Mouse (Mus musculus) limb, embryonic 14.5 days (tissue): ENCODE measurements around the gene Slc22a7. TPM values are rescaled to one million over a fixed set of nuclear protein-coding genes. Genes with fewer than 3 reads are reported as not detected.

Source experiments
- ATAC-seq: fragments of 200-750 bp; cut with Nextera tagmentation; 2 replicates; pipeline ENCODE4 v1.8.0; 2017; ENCODE audit warnings: low read depth, moderate number of reproducible peaks, moderate TSS enrichment; ENCODE audit not compliant: low FRiP score
- DNase-seq: peaks from one replicate; pipeline ENCODE4 v3.0.0-alpha.2; 2015; ENCODE audit warnings: low spot score
- H3K27ac ChIP-seq: fragments of 300-500 bp; sonication (generic); replicated peaks from 2 replicates; pipeline ENCODE4 v1.5.1; 2014; ENCODE audit warnings: low read depth, mild to moderate bottlenecking, low read length, moderate library complexity, mixed read lengths
- H3K27me3 ChIP-seq: fragments of 300-500 bp; sonication (generic); 2 replicates; pipeline ENCODE4 v1.6.1; 2014; ENCODE audit warnings: low read length, mixed read lengths; ENCODE audit not compliant: control insufficient read depth, insufficient read depth
- H3K36me3 ChIP-seq: fragments of 300-500 bp; sonication (generic); 2 replicates; pipeline ENCODE4 v1.6.1; 2014; ENCODE audit warnings: mild to moderate bottlenecking, low read length, moderate library complexity, mixed read lengths; ENCODE audit not compliant: control insufficient read depth, insufficient read depth
- H3K4me1 ChIP-seq: fragments of 300-500 bp; sonication (generic); 2 replicates; pipeline ENCODE4 v1.6.1; 2014; ENCODE audit warnings: antibody characterized with exemption, low read length, mixed read lengths; ENCODE audit not compliant: control insufficient read depth, insufficient read depth
- H3K4me2 ChIP-seq: fragments of 300-500 bp; sonication (generic); replicated peaks from 2 replicates; pipeline ENCODE4 v1.6.1; 2014; ENCODE audit warnings: low read depth, mild to moderate bottlenecking, low read length, moderate library complexity; ENCODE audit not compliant: severe bottlenecking
- H3K4me3 ChIP-seq: fragments of 300-500 bp; sonication (generic); replicated peaks from 2 replicates; pipeline ENCODE4 v1.5.1; 2014; ENCODE audit warnings: low read length
- H3K9ac ChIP-seq: fragments of 300-500 bp; sonication (generic); 2 replicates; pipeline ENCODE4 v1.6.1; 2014; ENCODE audit warnings: mild to moderate bottlenecking, low read depth, low read length, moderate library complexity; ENCODE audit not compliant: severe bottlenecking
- H3K9me3 ChIP-seq: fragments of 300-500 bp; sonication (generic); 2 replicates; pipeline ENCODE4 v1.6.1; 2016; ENCODE audit warnings: low read length; ENCODE audit not compliant: control insufficient read depth
- POLR2A ChIP-seq: fragments of 200-500 bp; IDR thresholded peaks from 2 replicates; pipeline ENCODE4 v1.8.0; 2012; ENCODE audit warnings: inconsistent platforms, mild to moderate bottlenecking, moderate library complexity, borderline replicate concordance; ENCODE audit not compliant: insufficient read depth, insufficient read length; ENCODE audit errors: extremely low read depth
- WGBS: fragments of 180-500 bp; shearing (Covaris S2); extraction: QIAGEN DNeasy Blood & Tissue Kit; methylation state at CpG from one replicate; pipeline ENCODE4 v1.1.7; 2014; 5-methylcytosine and 5-hydroxymethylcytosine counted together
- polyA plus RNA-seq, 2 experiments: library from polyadenylated mRNA; depleted of rRNA in 1 of 2; stranded (reverse) in 1 of 2; unstranded in 1 of 2; fragments of >200 nt; fragmentation: Nextera tagmentation in 1 of 2; extraction: Ambion mirVana in 1 of 2; gene quantifications; 2 replicates each; pipeline versions ENCODE4 v1.2.1 to v1.2.3; 2012 to 2014

The Slc22a7 gene
- polyA plus RNA-seq, 2 experiments, result not detected

DNA sequence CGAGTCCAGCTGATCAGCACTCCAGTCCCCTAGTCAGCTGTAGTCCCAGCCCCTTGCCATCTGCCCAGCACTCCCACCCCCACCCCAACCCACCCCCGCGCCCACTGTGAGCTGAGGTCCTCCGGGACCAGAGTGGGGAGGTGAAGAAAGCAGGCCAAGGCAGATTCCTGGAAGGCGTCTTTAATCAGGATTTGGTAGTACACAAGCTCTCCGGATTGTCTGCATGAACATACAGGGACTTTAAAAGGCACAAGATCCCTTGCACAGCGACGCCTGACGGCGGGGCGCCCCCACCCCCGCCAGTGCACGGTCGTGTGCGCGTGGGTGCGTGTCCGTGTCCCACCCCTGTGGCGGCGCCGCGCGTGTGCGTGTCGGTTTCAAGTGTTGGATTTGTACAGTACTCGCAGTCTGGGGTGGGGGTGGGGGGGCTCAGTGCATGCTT, 15.7 kb upstream of the Slc22a7 start:
- ATAC-seq (peak; percentile 35; the same call in 1 of the 2 replicates), DNase-seq (no peak)
- peak overlapping the region; percentile 39 for H3K4me3 ChIP-seq
- peak overlapping the region; percentile 80 for H3K4me2 ChIP-seq
- no peaks in the 10 kb centered on the region for H3K36me3 ChIP-seq
- H3K9ac ChIP-seq, result no peak overlapping the region
- 1% methylated on average over 26 of the region's 26 CpGs for WGBS
- no peak for TF ChIP-seq POLR2A
- no peaks in the 10 kb centered on the region for H3K9me3 ChIP-seq
- H3K27ac ChIP-seq, result no peak overlapping the region
- H3K27me3 ChIP-seq, result peaks cover 52% of the 10 kb centered on the region
- H3K4me1 ChIP-seq, result peaks cover 8% of the 10 kb centered on the region

DNA sequence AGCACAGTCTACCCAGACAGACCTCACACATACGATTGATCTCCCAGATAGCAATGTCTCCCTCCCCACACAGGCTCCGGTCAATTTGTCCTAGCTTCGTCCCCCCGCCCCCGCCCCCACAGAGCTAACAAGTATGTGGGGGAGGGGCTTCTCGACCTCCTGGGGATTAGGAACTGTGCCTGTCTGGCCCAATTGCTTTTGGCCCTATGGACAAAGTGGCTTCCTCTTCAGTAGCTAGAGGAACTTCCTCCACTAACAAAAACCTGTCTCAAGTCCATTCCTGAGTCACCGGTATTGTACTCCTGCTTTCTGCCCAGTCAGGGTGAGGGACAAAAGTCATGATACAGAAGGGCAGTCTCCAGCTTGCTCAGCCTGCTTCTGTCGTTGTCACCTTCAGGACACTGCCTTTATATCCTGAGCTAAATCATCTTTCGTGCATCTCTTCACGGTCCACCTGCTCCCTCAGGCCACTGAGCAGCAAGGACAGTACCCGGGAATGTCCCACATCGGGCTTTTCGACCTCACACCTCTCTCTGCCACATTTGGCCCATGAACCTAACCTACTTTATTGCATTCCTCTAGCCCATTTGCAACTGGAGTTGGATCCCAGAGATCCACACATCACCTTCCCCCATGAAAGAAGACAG, 15.2 kb upstream of the Slc22a7 start:
- Histone ChIP-seq H3K9ac (no peak overlapping the region), H3K36me3 (no peaks in the 10 kb centered on the region), H3K4me2 (peak overlapping the region; percentile 80; the same call in 1 of the 2 replicates), H3K4me1 (peaks cover 8% of the 10 kb centered on the region), H3K9me3 (no peaks in the 10 kb centered on the region), H3K27me3 (peaks cover 47% of the 10 kb centered on the region), H3K27ac (no peak overlapping the region), H3K4me3 (no peak overlapping the region)
- TF ChIP-seq POLR2A, result no peak
- no peak for ATAC-seq
- 8% methylated on average over 13 of the region's 13 CpGs for WGBS
- DNase-seq, result no peak

DNA sequence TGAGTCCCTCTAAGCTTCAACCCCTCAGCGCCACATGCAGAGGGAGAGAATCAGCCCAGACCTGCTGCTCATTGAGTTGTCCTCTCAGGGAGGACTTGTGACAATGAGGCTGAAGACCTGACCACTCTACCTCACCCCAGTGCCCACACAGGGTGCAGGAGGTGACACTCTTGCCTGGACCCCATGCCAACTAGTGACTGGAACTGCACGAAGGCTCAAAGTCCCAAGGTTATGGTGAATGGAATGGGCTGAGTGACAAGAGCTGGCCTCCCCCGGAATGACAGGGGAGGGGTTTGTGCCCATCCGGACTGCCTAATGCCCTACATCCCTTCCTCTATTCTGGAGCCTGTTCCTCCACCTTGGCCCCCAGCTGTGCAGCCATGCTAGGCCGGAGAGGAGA, 14.4 kb upstream of the Slc22a7 start:
- peaks cover 39% of the 10 kb centered on the region for H3K27me3 ChIP-seq
- ATAC-seq, result no peak

DNA sequence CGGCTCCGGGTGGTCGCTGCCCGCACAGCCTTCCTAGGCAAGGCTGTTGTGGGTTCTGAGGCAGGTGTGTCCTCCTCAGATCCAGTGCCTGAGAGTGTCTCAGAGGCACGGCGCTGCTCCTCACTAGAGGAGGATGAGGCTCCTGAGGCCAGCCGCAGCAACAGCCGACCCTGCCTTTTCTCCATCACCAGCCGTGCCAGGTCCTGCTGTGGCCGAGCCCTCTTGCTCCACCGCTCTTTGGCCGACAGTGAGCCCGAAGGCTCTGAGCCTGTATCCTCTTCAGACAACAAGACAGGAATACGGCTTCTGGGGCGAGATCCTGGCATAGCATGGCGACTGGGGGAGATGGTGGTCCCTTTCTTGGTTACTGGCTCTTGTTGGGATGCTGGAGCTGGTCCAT, 8.0 kb upstream of the Slc22a7 start:
- 96% methylated on average over 16 of the region's 16 CpGs for WGBS

More for the DNA sequence above, 14.4 kb upstream of the Slc22a7 start:
- Histone ChIP-seq H3K9me3 (no peaks in the 10 kb centered on the region), H3K36me3 (no peaks in the 10 kb centered on the region), H3K4me2 (no peak overlapping the region), H3K9ac (no peak overlapping the region), H3K4me1 (peaks cover 8% of the 10 kb centered on the region), H3K27ac (no peak overlapping the region), H3K4me3 (no peak overlapping the region)
- no peak for TF ChIP-seq POLR2A
- DNase-seq, result no peak
- 34% methylated on average over 5 of the region's 5 CpGs for WGBS

DNA sequence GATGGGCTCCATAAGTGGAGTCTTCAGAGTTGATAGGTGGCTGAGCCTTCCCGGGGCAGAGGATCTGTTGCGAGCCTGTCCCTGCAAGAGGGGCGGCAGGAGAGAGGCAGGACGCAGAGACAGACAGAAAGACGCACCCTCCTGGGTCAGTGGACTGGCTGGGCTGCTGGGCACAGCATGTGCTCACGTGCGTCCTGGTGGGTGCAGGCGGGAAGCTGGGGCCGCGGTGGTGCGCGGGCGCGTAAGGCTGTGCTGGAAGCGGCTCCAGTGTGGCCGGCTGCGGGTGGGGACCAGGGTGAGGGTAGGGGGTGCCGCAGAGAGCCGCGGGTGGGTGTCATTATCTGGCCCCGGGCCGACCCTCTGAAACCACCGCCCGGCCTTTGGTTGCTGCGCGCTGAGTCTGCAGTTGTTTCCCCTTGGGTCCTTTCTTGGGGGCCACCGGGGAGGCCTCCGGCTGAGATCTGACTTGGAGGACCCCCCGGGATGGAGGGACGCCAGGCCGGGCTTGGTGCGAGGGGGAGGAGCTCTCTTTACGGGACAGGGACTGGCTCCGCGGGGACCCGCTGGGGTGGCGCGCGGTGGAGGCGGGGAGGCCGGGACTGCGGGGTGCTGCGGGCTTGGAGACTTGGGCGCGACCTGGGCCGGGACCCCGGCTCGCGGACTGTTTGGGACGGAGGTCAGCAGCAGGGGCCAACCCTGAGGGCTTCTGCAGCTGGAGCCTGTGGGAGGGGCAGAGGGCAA, 6.8 kb upstream of the Slc22a7 start:
- no peak for ATAC-seq

More for the DNA sequence above, 8.0 kb upstream of the Slc22a7 start:
- no peak overlapping the region for H3K9ac ChIP-seq
- ATAC-seq, result no peak
- H3K4me1 ChIP-seq, result peaks cover 4% of the 10 kb centered on the region; the same call in 1 of the 2 replicates
- no peak for DNase-seq
- no peaks in the 10 kb centered on the region for H3K9me3 ChIP-seq
- no peaks in the 10 kb centered on the region for H3K36me3 ChIP-seq
- H3K27me3 ChIP-seq, result peaks cover 46% of the 10 kb centered on the region
- no peak for TF ChIP-seq POLR2A
- no peak overlapping the region for H3K27ac ChIP-seq
- no peak overlapping the region for H3K4me2 ChIP-seq
- H3K4me3 ChIP-seq, result no peak overlapping the region

More for the DNA sequence above, 6.8 kb upstream of the Slc22a7 start:
- H3K4me3 ChIP-seq, result peak overlapping the region; percentile 36
- H3K27me3 ChIP-seq, result peaks cover 46% of the 10 kb centered on the region
- no peaks in the 10 kb centered on the region for H3K9me3 ChIP-seq
- no peaks in the 10 kb centered on the region for H3K36me3 ChIP-seq
- H3K4me2 ChIP-seq, result peak overlapping the region; percentile 64
- peak overlapping the region; percentile 50 for H3K9ac ChIP-seq
- DNase-seq, result no peak
- H3K27ac ChIP-seq, result no peak overlapping the region
- WGBS, result under 1% methylated on average over 38 of the region's 50 CpGs
- no peak for TF ChIP-seq POLR2A
- H3K4me1 ChIP-seq, result peaks cover 4% of the 10 kb centered on the region; the same call in 1 of the 2 replicates
